Comparison of ENCODE assay signal across 7 mouse cellular contexts in the genomic region with DNA sequence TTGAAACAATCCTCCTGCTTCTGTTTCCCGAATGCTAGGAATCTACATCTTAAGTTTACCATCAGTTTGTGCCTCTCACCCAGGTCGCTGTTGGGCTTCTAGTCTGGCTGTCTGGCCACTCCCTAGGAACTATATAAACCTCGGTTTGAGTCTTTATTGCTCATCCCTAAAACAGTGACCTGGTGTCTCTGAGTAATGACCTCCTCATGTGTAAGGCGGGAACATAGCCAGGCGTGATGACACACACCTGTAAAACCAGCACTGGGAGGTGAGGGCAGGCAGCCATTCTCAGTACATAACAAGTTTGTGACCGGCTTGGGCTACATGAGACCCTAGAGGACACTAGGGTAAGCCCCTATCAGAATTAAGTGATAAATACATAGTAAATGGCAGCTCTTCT. TPM values are rescaled to one million over a fixed set of nuclear protein-coding genes. Genes with fewer than 3 reads are reported as not detected.
DNase-seq lines count a peak whose midpoint lies in the region; ATAC-seq and TF ChIP-seq lines count a peak whose summit lies in the region.

No protein-coding gene starts in this region.

- H3K27ac ChIP-seq in layer of hippocampus, adult 2 months: peak overlapping the region; percentile 95; the same call in 1 of the 2 replicates
- H3K27ac ChIP-seq in embryonic fibroblast, embryonic 13.5 days (ENCODE audit: insufficient read depth, low read length): peak overlapping the region; percentile 9; the same call in 1 of the 2 replicates
- H3K27ac ChIP-seq in intestine, postnatal 0 days (ENCODE audit: low read depth, low read length): no peak overlapping the region
- no peak overlapping the region; the same call in 1 of the 2 replicates for H3K27ac ChIP-seq in neural tube, embryonic 14.5 days (ENCODE audit: low read depth, low read length)

- peak overlapping the region; percentile 86 for H3K4me2 ChIP-seq in intestine, postnatal 0 days (replicated peaks; ENCODE audit: low read depth)
- H3K4me2 ChIP-seq in neural tube, embryonic 14.5 days (ENCODE audit: low read depth, low read length): peak overlapping the region; percentile 87

- no peak for DNase-seq in layer of hippocampus, adult 2 months (ENCODE audit: low spot score in 2 of 2)
- DNase-seq in layer of hippocampus, adult 18-20 months (ENCODE audit: low spot score in 2 of 2): no peak
- DNase-seq in thymus, postnatal 14 days: no peak
- DNase-seq in Muller cell, postnatal 12 days (ENCODE audit: inconsistent ontology term): no peak

- no peaks in the 10 kb centered on the region for H3K9me3 ChIP-seq in intestine, postnatal 0 days (ENCODE audit: control insufficient read depth)
- no peaks in the 10 kb centered on the region for H3K9me3 ChIP-seq in neural tube, embryonic 14.5 days (ENCODE audit: control insufficient read depth, low read length)

- no peak for TF ChIP-seq POLR2A in embryonic fibroblast, embryonic 13.5 days (IDR thresholded peaks at IDR 0.05; ENCODE audit: low read depth, low read length)

- no peaks in the 10 kb centered on the region for H3K27me3 ChIP-seq in intestine, postnatal 0 days (replicated peaks; ENCODE audit: control insufficient read depth, insufficient read depth, low read length)
- H3K27me3 ChIP-seq in neural tube, embryonic 14.5 days (ENCODE audit: control insufficient read depth, insufficient read depth, low read length): no peaks in the 10 kb centered on the region

- TF ChIP-seq CTCF in layer of hippocampus, adult 2 months (conservative IDR thresholded peaks at IDR 0.05): no peak
- no peak for TF ChIP-seq CTCF in embryonic fibroblast, embryonic 13.5 days (IDR thresholded peaks at IDR 0.05; ENCODE audit: borderline replicate concordance, insufficient read depth, low read length)
- no peak for TF ChIP-seq CTCF in intestine, postnatal 0 days (IDR thresholded peaks at IDR 0.05; ENCODE audit: low read depth)

- WGBS in intestine, postnatal 0 days: 49% methylated on average over 6 of the region's 6 CpGs
- WGBS in neural tube, embryonic 14.5 days: 65% methylated on average over 6 of the region's 6 CpGs

- no peak overlapping the region for H3K9ac ChIP-seq in intestine, postnatal 0 days (ENCODE audit: low read depth, low read length)
- peak overlapping the region; percentile 28; the same call in 1 of the 2 replicates for H3K9ac ChIP-seq in neural tube, embryonic 14.5 days (replicated peaks; ENCODE audit: low read depth, low read length)

- peaks cover 4% of the 10 kb centered on the region for H3K4me1 ChIP-seq in embryonic fibroblast, embryonic 13.5 days (ENCODE audit: control insufficient read depth, insufficient read depth, low read length)
- H3K4me1 ChIP-seq in intestine, postnatal 0 days (replicated peaks; ENCODE audit: control insufficient read depth, insufficient read depth, low read length): no peaks in the 10 kb centered on the region; the same call in 1 of the 2 replicates
- peaks cover 15% of the 10 kb centered on the region for H3K4me1 ChIP-seq in neural tube, embryonic 14.5 days (ENCODE audit: control insufficient read depth, insufficient read depth, low read length)

- no peak for ATAC-seq in intestine, postnatal 0 days
- no peak for ATAC-seq in neural tube, embryonic 14.5 days (ENCODE audit: low read depth)

- peaks cover 17% of the 10 kb centered on the region for H3K36me3 ChIP-seq in intestine, postnatal 0 days (ENCODE audit: control insufficient read depth, insufficient read depth)
- peaks cover 15% of the 10 kb centered on the region; the same call in 1 of the 2 replicates for H3K36me3 ChIP-seq in neural tube, embryonic 14.5 days (ENCODE audit: control insufficient read depth, insufficient read depth, low read length)

- H3K4me3 ChIP-seq in layer of hippocampus, adult 2 months: no peak overlapping the region
- H3K4me3 ChIP-seq in embryonic fibroblast, embryonic 13.5 days (ENCODE audit: insufficient read depth, low read length): no peak overlapping the region
- peak overlapping the region; percentile 66; the same call in 1 of the 2 replicates for H3K4me3 ChIP-seq in intestine, postnatal 0 days (ENCODE audit: low read depth, low read length)
- peak overlapping the region; percentile 80 for H3K4me3 ChIP-seq in neural tube, embryonic 14.5 days (ENCODE audit: low read depth, low read length)

RNA-seq across cellular contexts. Expression of a gene that starts 3.1 kb away (rescaled TPM):
- total RNA-seq in layer of hippocampus, adult 2 months (2021): 100 to 1,000 TPM; 213 to 224 TPM
- 100 to 1,000 TPM; 205 to 227 TPM for total RNA-seq in layer of hippocampus, adult 18-20 months (2021)
- 465 and 512 TPM in 2 replicates for polyA plus RNA-seq in embryonic fibroblast, embryonic 13.5 days (2011; ENCODE audit: insufficient read length, low read depth, missing spikeins)
- polyA plus RNA-seq in intestine, postnatal 0 days (2015; fragmentation: Nextera tagmentation; extraction: Ambion mirVana): 85.5 and 87.1 TPM in 2 replicates
- 61.7 and 63.1 TPM in 2 replicates for polyA plus RNA-seq in neural tube, embryonic 14.5 days (2014; fragmentation: Nextera tagmentation; extraction: Ambion mirVana)

RNA-seq across cellular contexts. Expression of a gene that starts 11.5 kb away (rescaled TPM):
- 1 to 10 TPM; 3.5 to 5.9 TPM for total RNA-seq in layer of hippocampus, adult 2 months (2021)
- total RNA-seq in layer of hippocampus, adult 18-20 months (2021): 1 to 10 TPM; 3.1 to 4.6 TPM
- not detected in 2 replicates for polyA plus RNA-seq in embryonic fibroblast, embryonic 13.5 days (2011; ENCODE audit: insufficient read length, low read depth, missing spikeins)
- 54.1 and 60.2 TPM in 2 replicates for polyA plus RNA-seq in intestine, postnatal 0 days (2015; fragmentation: Nextera tagmentation; extraction: Ambion mirVana)
- 4.7 and 5.9 TPM in 2 replicates for polyA plus RNA-seq in neural tube, embryonic 14.5 days (2014; fragmentation: Nextera tagmentation; extraction: Ambion mirVana)

RNA-seq across cellular contexts. Expression of a gene that starts 25.9 kb away (rescaled TPM):
- 10 to 100 TPM; 48.9 to 52.0 TPM for total RNA-seq in layer of hippocampus, adult 2 months (2021)
- 10 to 100 TPM; 48.3 to 53.7 TPM for total RNA-seq in layer of hippocampus, adult 18-20 months (2021)
- 62.6 and 68.9 TPM in 2 replicates for polyA plus RNA-seq in embryonic fibroblast, embryonic 13.5 days (2011; ENCODE audit: insufficient read length, low read depth, missing spikeins)
- polyA plus RNA-seq in intestine, postnatal 0 days (2015; fragmentation: Nextera tagmentation; extraction: Ambion mirVana): 3.1 and 3.8 TPM in 2 replicates
- 9.9 and 17.6 TPM in 2 replicates for polyA plus RNA-seq in neural tube, embryonic 14.5 days (2014; fragmentation: Nextera tagmentation; extraction: Ambion mirVana)

RNA-seq across cellular contexts. Expression of a gene that starts 36.3 kb away (rescaled TPM):
- total RNA-seq in layer of hippocampus, adult 2 months (2021): 10 to 100 TPM; 59.6 to 59.8 TPM
- total RNA-seq in layer of hippocampus, adult 18-20 months (2021): 10 to 100 TPM; 55.1 to 59.8 TPM
- 52.0 and 53.4 TPM in 2 replicates for polyA plus RNA-seq in embryonic fibroblast, embryonic 13.5 days (2011; ENCODE audit: insufficient read length, low read depth, missing spikeins)
- 84.6 and 91.2 TPM in 2 replicates for polyA plus RNA-seq in intestine, postnatal 0 days (2015; fragmentation: Nextera tagmentation; extraction: Ambion mirVana)
- polyA plus RNA-seq in neural tube, embryonic 14.5 days (2014; fragmentation: Nextera tagmentation; extraction: Ambion mirVana): 176 and 217 TPM in 2 replicates

RNA-seq across cellular contexts. Expression of a gene that starts 36.6 kb away (rescaled TPM):
- total RNA-seq in layer of hippocampus, adult 2 months (2021): 100 to 1,000 TPM; 113 to 116 TPM
- total RNA-seq in layer of hippocampus, adult 18-20 months (2021): 100 to 1,000 TPM; 128 to 131 TPM
- 83.5 and 90.8 TPM in 2 replicates for polyA plus RNA-seq in embryonic fibroblast, embryonic 13.5 days (2011; ENCODE audit: insufficient read length, low read depth, missing spikeins)
- polyA plus RNA-seq in intestine, postnatal 0 days (2015; fragmentation: Nextera tagmentation; extraction: Ambion mirVana): 159 and 160 TPM in 2 replicates
- 402 and 413 TPM in 2 replicates for polyA plus RNA-seq in neural tube, embryonic 14.5 days (2014; fragmentation: Nextera tagmentation; extraction: Ambion mirVana)

Comparison
In these comparisons a context has a peak if more than half of its experiments do, and no peak if none do; other contexts are left out.
1. H3K27ac ChIP-seq: peak in layer of hippocampus, adult 2 months (single experiment) and embryonic fibroblast, embryonic 13.5 days (single experiment); none in intestine, postnatal 0 days (single experiment) and neural tube, embryonic 14.5 days (single experiment).
2. H3K4me3 ChIP-seq: peak in intestine, postnatal 0 days (single experiment) and neural tube, embryonic 14.5 days (single experiment); none in layer of hippocampus, adult 2 months (single experiment) and embryonic fibroblast, embryonic 13.5 days (single experiment).